Mouse (Mus musculus) lung, postnatal 0 days (tissue): ENCODE measurements around the gene Mast1.

ENCODE experiments used
- CTCF ChIP-seq: IDR thresholded peaks from 2 replicates; pipeline ENCODE4 v1.5.1; 2016; ENCODE audit warnings: antibody characterized with exemption, mild to moderate bottlenecking
- EP300 ChIP-seq: IDR thresholded peaks from 2 replicates; pipeline ENCODE4 v1.6.1; 2016; ENCODE audit warnings: antibody characterized with exemption, mild to moderate bottlenecking, control low read depth

DNA sequence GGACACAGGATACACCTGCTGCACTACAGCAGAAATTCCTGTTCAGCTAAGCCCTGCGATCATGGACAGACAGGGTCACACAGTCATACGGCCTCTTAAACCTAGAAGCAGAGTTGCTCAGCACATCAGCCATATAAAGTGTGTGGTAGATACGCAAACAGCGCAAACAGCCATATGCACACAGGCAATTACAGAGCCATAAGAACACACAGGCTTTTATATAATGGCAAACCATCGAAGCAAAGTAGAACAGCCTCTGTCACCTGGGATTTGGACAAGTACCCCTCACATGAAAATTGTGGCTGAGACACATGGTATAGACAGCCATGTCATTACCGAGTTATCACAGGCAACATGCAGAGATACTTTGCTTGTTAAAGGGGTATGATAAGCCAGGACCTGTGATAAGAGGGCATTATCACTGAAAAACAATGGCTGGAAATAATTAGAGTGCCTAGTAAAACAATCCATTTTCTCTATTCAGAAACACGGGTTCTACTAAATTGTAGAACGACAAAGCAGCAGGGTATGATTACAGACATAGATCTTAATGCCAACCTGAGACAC lies 49.3 kb upstream of the Mast1 start:
- no peak for TF ChIP-seq CTCF
- 0 out of 2 replicates have a peak, but pooled peaks have one; percentile 1 for TF ChIP-seq EP300
